In the genomic region with DNA sequence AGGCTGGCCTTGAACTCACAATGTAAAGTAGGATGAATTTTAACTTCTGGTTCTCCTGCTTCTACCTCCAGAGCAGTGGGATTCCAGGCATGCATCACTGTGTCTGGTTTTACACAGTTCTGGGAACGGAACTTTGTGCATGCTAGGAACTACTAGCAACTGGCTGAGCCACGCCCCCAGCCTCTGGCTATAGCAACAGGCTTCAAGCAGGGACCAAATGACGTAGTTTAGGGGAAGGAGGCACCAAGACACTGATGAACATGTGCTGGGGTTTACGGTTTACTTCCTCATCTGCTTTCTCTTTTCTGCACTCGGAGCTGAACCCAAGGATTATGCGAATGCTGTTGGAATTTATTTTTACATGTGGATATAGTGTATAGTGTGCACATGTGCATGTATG, we compare ENCODE assay signal across 13 mouse cellular contexts.
DNase-seq lines count a peak whose midpoint lies in the region; ATAC-seq and TF ChIP-seq lines count a peak whose summit lies in the region.
"Had no signal": no experiment of that assay in that cellular context is flagged by ENCODE, and none has a peak within 500 bp of the region (broad histone marks: within the 10 kb centered on the region; RNA-seq: fewer than 3 reads in every experiment).

No protein-coding gene starts in this region.

- no peaks in the 10 kb centered on the region for H3K27me3 ChIP-seq in hindbrain, postnatal 0 days (ENCODE audit: insufficient read depth, low read length)
- H3K27me3 ChIP-seq in hindbrain, embryonic 16.5 days (replicated peaks; ENCODE audit: control insufficient read depth, insufficient read depth, low read length), result no peaks in the 10 kb centered on the region
- no peaks in the 10 kb centered on the region for H3K27me3 ChIP-seq in MEL (ENCODE audit: control insufficient read depth in 1 of 2, insufficient read depth in 2 of 2, low read length in 2 of 2)
- H3K27me3 ChIP-seq in intestine, postnatal 0 days (replicated peaks; ENCODE audit: control insufficient read depth, insufficient read depth, low read length), result no peaks in the 10 kb centered on the region
- H3K27me3 ChIP-seq: forebrain, embryonic 12.5 days; intestine, embryonic 15.5 days; neural tube, embryonic 13.5 days had no signal

- TF ChIP-seq POLR2A in MEL (IDR thresholded peaks at IDR 0.05; ENCODE audit: control insufficient read depth in 1 of 2, insufficient read depth in 1 of 2, low read depth in 1 of 2, low read length in 2 of 2, poor library complexity in 1 of 2), result no peak

- TF ChIP-seq CTCF in hindbrain, postnatal 0 days (IDR thresholded peaks at IDR 0.05; ENCODE audit: low read depth), result no peak
- no peak for TF ChIP-seq CTCF in MEL (IDR thresholded peaks at IDR 0.05 in 2 of 3, conservative IDR thresholded peaks at IDR 0.05 in 1 of 3; ENCODE audit: control insufficient read depth in 1 of 3, insufficient read depth in 1 of 3, low read depth in 2 of 3, low read length in 3 of 3, poor library complexity in 1 of 3, severe bottlenecking in 1 of 3)
- no peak for TF ChIP-seq CTCF in intestine, postnatal 0 days (IDR thresholded peaks at IDR 0.05; ENCODE audit: low read depth)

- no peak for TF ChIP-seq EP300 in MEL (IDR thresholded peaks at IDR 0.05; ENCODE audit: low read depth in 1 of 2, low read length in 2 of 2)

- no peak for ATAC-seq in hindbrain, postnatal 0 days
- no peak for ATAC-seq in hindbrain, embryonic 16.5 days
- ATAC-seq in granulocyte monocyte progenitor cell, adult 5-6 weeks (replicated peaks; ENCODE audit: poor library complexity, severe bottlenecking), result peak; percentile 81
- ATAC-seq in megakaryocyte progenitor cell, adult 5-6 weeks (replicated peaks; ENCODE audit: poor library complexity), result peak; percentile 91
- no peak for ATAC-seq in intestine, postnatal 0 days
- ATAC-seq: intestine, embryonic 15.5 days had no signal

- no peak overlapping the region for H3K9ac ChIP-seq in hindbrain, postnatal 0 days (replicated peaks; ENCODE audit: low read length)
- H3K9ac ChIP-seq in hindbrain, embryonic 16.5 days (ENCODE audit: low read depth, low read length), result no peak overlapping the region
- H3K9ac ChIP-seq in MEL (ENCODE audit: control insufficient read depth, low read depth, low read length, poor library complexity, severe bottlenecking), result no peak overlapping the region
- H3K9ac ChIP-seq in intestine, postnatal 0 days (ENCODE audit: low read depth, low read length), result no peak overlapping the region
- H3K9ac ChIP-seq: forebrain, embryonic 12.5 days; intestine, embryonic 15.5 days; neural tube, embryonic 13.5 days had no signal

- no peak overlapping the region for H3K4me3 ChIP-seq in hindbrain, postnatal 0 days (ENCODE audit: low read length)
- no peak overlapping the region for H3K4me3 ChIP-seq in hindbrain, embryonic 16.5 days (ENCODE audit: low read length)
- H3K4me3 ChIP-seq in MEL (ENCODE audit: control insufficient read depth in 1 of 2, insufficient read depth in 1 of 2, low read depth in 2 of 2, low read length in 2 of 2), result no peak overlapping the region
- H3K4me3 ChIP-seq in intestine, postnatal 0 days (ENCODE audit: low read depth, low read length), result no peak overlapping the region
- H3K4me3 ChIP-seq: forebrain, embryonic 12.5 days; intestine, embryonic 15.5 days; midbrain, embryonic 10.5 days; neural tube, embryonic 13.5 days had no signal

- no peaks in the 10 kb centered on the region for H3K36me3 ChIP-seq in hindbrain, postnatal 0 days (ENCODE audit: insufficient read depth, low read length)
- no peaks in the 10 kb centered on the region for H3K36me3 ChIP-seq in hindbrain, embryonic 16.5 days (ENCODE audit: control insufficient read depth, insufficient read depth, low read length)
- no peaks in the 10 kb centered on the region for H3K36me3 ChIP-seq in MEL (ENCODE audit: control insufficient read depth in 1 of 2, insufficient read depth in 2 of 2, low read length in 2 of 2)
- no peaks in the 10 kb centered on the region for H3K36me3 ChIP-seq in intestine, postnatal 0 days (ENCODE audit: control insufficient read depth, insufficient read depth)
- H3K36me3 ChIP-seq: intestine, embryonic 15.5 days had no signal

- H3K4me2 ChIP-seq in hindbrain, postnatal 0 days (ENCODE audit: low read depth, low read length), result no peak overlapping the region
- no peak overlapping the region for H3K4me2 ChIP-seq in hindbrain, embryonic 16.5 days (ENCODE audit: low read length)
- no peak overlapping the region for H3K4me2 ChIP-seq in intestine, postnatal 0 days (replicated peaks; ENCODE audit: low read depth)
- H3K4me2 ChIP-seq: forebrain, embryonic 12.5 days; intestine, embryonic 15.5 days; neural tube, embryonic 13.5 days had no signal

- no peak for DNase-seq in hindbrain, postnatal 0 days (ENCODE audit: low spot score)
- peak; percentile 28 for DNase-seq in MEL (ENCODE audit: low read depth, low spot score)
- DNase-seq in frontal cortex, postnatal 25 days (ENCODE audit: low spot score in 2 of 2), result no peak
- DNase-seq in thymus, postnatal 10 days (ENCODE audit: low spot score in 2 of 2), result no peak
- DNase-seq: gastrocnemius, postnatal 10 days had no signal

- H3K79me2 ChIP-seq in MEL (ENCODE audit: control insufficient read depth, insufficient read depth, low read length, poor library complexity), result no peaks in the 10 kb centered on the region

- H3K27ac ChIP-seq in hindbrain, postnatal 0 days, result peak overlapping the region; percentile 32; the same call in 1 of the 2 replicates
- H3K27ac ChIP-seq in hindbrain, embryonic 16.5 days (ENCODE audit: low read depth, low read length), result no peak overlapping the region
- H3K27ac ChIP-seq in MEL (ENCODE audit: control insufficient read depth, low read depth, low read length), result no peak overlapping the region
- H3K27ac ChIP-seq in intestine, postnatal 0 days (ENCODE audit: low read depth, low read length), result no peak overlapping the region
- H3K27ac ChIP-seq: forebrain, embryonic 12.5 days; intestine, embryonic 15.5 days; midbrain, embryonic 10.5 days; neural tube, embryonic 13.5 days had no signal

- TF ChIP-seq RAD21 in MEL (IDR thresholded peaks at IDR 0.05; ENCODE audit: low read depth, low read length), result no peak

- 83% methylated on average over 6 of the region's 6 CpGs for WGBS in hindbrain, postnatal 0 days
- WGBS in hindbrain, embryonic 16.5 days, result 92% methylated on average over 6 of the region's 6 CpGs
- WGBS in intestine, postnatal 0 days, result 77% methylated on average over 6 of the region's 6 CpGs

- no peaks in the 10 kb centered on the region for H3K9me3 ChIP-seq in hindbrain, postnatal 0 days (ENCODE audit: low read length)
- H3K9me3 ChIP-seq in hindbrain, embryonic 16.5 days (ENCODE audit: control insufficient read depth, low read length), result no peaks in the 10 kb centered on the region
- no peaks in the 10 kb centered on the region for H3K9me3 ChIP-seq in MEL (replicated peaks; ENCODE audit: insufficient read depth, low read length)
- no peaks in the 10 kb centered on the region for H3K9me3 ChIP-seq in intestine, postnatal 0 days (ENCODE audit: control insufficient read depth)
- H3K9me3 ChIP-seq: forebrain, embryonic 12.5 days; intestine, embryonic 15.5 days; midbrain, embryonic 10.5 days; neural tube, embryonic 13.5 days had no signal

- no peaks in the 10 kb centered on the region for H3K4me1 ChIP-seq in hindbrain, postnatal 0 days (ENCODE audit: insufficient read depth, low read length)
- H3K4me1 ChIP-seq in hindbrain, embryonic 16.5 days (ENCODE audit: control insufficient read depth, insufficient read depth, low read depth, low read length), result no peaks in the 10 kb centered on the region
- H3K4me1 ChIP-seq in MEL (ENCODE audit: control insufficient read depth in 1 of 2, insufficient read depth in 2 of 2, low read length in 2 of 2), result no peaks in the 10 kb centered on the region
- H3K4me1 ChIP-seq in intestine, postnatal 0 days (replicated peaks; ENCODE audit: control insufficient read depth, insufficient read depth, low read length), result no peaks in the 10 kb centered on the region
- H3K4me1 ChIP-seq: forebrain, embryonic 12.5 days; intestine, embryonic 15.5 days; neural tube, embryonic 13.5 days had no signal

TF ChIP-seq in MEL, 35 proteins besides CTCF, POLR2A, EP300 and RAD21:
- TF ChIP-seq E2F4 (IDR thresholded peaks at IDR 0.05; ENCODE audit: borderline replicate concordance, low read depth, low read length) (no peak), ELF1 (IDR thresholded peaks at IDR 0.05; ENCODE audit: low read depth, low read length) (no peak), MAX (IDR thresholded peaks at IDR 0.05; ENCODE audit: low read length) (no peak), UBTF (IDR thresholded peaks at IDR 0.05; ENCODE audit: borderline replicate concordance, insufficient read depth, low read depth, low read length) (no peak)

Comparison
In these comparisons a context has a peak if more than half of its experiments do, and no peak if none do; other contexts are left out.
1. ATAC-seq: peak in granulocyte monocyte progenitor cell, adult 5-6 weeks (single experiment) and megakaryocyte progenitor cell, adult 5-6 weeks (single experiment); none in hindbrain, postnatal 0 days (single experiment), hindbrain, embryonic 16.5 days (single experiment) and intestine, postnatal 0 days (single experiment).